Mouse (Mus musculus): ENCODE measurements around the gene Tcirg1. TPM values are rescaled to one million over a fixed set of nuclear protein-coding genes. Genes with fewer than 3 reads are reported as not detected.

Tcirg1 gene
- polyA plus RNA-seq, 1 experiment from 2014 or later, result 18.0 TPM

DNA sequence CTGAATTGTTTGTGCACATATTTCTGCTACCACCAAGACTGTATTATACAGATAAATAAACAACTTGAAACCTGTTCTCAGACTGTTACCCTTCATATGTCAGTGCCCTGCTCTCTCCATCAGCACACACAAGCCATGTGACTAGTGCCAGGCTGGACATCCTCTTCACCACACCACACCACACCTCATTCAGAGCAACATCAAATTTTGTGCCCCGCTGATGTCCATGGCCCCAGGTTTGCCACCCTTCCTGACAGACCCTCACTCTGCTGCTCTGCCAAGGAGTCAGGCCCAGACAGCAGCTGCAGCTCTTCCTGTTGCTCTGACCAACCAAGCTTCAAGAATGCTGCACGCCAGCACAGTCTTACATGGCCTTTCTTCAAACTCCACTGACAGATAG is 12.6 kb downstream of the Tcirg1 start:
- Histone ChIP-seq H3K36me3 (peaks cover 95% of the 10 kb centered on the region), H3K4me2 (no peak overlapping the region), H3K27me3 (no peaks in the 10 kb centered on the region), H3K9me3 (replicated peaks) (no peaks in the 10 kb centered on the region), H3K4me1 (replicated peaks) (peaks cover 16% of the 10 kb centered on the region), H3K4me3 (replicated peaks) (no peak overlapping the region), H3K27ac (no peak overlapping the region), H3K9ac (no peak overlapping the region)
- no peak for DNase-seq
- ATAC-seq (ENCODE audit: low read depth), result no peak
- 76% methylated on average over 2 of the region's 2 CpGs for WGBS (ENCODE audit: insufficient replicate concordance)

DNA sequence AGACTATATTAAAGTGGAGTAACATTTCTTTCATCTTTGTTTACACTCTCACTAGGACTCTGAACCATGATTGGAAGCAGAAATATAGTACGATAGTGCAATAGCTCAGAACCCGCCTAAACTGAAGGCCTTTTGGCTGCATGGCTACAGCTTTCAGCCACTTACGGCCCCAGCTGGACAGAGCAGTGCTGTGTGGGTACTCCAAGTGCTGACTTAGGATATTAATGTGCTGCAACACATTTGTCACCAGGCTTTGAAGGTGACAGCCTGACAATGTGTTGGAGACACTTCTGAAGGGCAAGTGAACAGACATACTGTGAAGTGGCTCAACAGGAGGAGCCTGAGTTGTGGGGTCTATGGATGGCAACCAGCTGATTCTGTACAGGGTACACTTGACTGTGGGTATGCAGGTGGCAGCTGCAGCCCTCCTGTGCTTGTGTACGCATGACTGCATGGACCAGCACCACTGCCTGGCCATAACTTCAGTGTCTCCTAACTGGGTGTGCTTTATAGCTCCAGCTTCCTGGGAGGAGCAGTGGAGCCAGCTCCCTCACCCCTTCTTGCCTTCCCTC is 13.3 kb downstream of the Tcirg1 start:
- H3K4me3 ChIP-seq (replicated peaks), result no peak overlapping the region
- no peak overlapping the region for H3K9ac ChIP-seq
- no peak overlapping the region for H3K27ac ChIP-seq
- no peaks in the 10 kb centered on the region for H3K9me3 ChIP-seq (replicated peaks)
- peaks cover 95% of the 10 kb centered on the region for H3K36me3 ChIP-seq
- DNase-seq, result no peak
- H3K4me2 ChIP-seq, result no peak overlapping the region
- H3K27me3 ChIP-seq, result no peaks in the 10 kb centered on the region
- WGBS (ENCODE audit: insufficient replicate concordance), result 77% methylated on average over 4 of the region's 4 CpGs
- H3K4me1 ChIP-seq (replicated peaks), result peaks cover 16% of the 10 kb centered on the region
- ATAC-seq (ENCODE audit: low read depth), result no peak

DNA sequence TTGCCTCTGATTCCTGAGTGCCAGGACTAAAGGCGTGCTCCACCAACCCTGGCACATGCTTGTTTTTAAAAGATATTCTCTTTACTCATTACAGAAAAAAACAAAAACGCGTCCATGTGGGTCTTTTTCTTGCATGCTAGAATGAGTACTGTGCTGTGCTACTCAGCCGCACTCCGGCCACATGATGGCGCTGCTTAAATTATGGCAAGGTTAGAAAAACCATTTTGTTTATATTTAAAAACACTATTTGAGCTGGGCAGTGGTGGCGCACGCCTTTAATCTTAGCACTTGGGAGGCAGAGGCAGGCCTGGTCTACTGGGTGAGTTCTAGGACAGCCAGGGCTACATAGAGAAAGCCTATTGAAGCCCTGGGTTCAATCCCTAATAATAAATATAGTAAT is 16.8 kb downstream of the Tcirg1 start:
- Histone ChIP-seq H3K9ac (no peak overlapping the region), H3K4me3 (replicated peaks) (no peak overlapping the region), H3K9me3 (replicated peaks) (no peaks in the 10 kb centered on the region), H3K36me3 (peaks cover 85% of the 10 kb centered on the region), H3K27me3 (no peaks in the 10 kb centered on the region), H3K27ac (no peak overlapping the region), H3K4me1 (replicated peaks) (0 out of 2 replicates have a peak, but pooled peaks cover 10% of the 10 kb centered on the region), H3K4me2 (no peak overlapping the region)
- DNase-seq (no peak), ATAC-seq (ENCODE audit: low read depth) (no peak)
- 73% methylated on average over 8 of the region's 8 CpGs for WGBS (ENCODE audit: insufficient replicate concordance)

DNA sequence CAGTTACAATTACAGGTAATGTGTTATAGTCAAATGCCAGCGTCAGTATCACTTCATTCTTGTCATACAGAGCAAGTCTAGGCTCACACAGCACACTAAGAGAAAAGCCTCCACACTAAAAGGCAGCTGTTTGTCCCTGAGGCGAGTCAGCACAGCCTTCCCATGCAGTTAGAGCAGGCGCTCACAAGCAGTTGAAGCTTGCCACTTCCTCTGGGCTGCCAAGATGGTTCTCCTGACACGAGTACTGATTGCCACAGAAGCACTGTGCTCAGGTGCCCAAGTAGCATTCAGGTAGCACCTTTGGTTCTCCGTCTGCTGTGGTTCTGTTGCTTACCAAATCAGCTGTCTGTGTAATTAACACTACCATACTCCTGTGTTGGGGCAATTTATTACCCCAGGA is 17.8 kb downstream of the Tcirg1 start:
- no peak overlapping the region for H3K4me3 ChIP-seq (replicated peaks)
- no peaks in the 10 kb centered on the region for H3K27me3 ChIP-seq
- H3K9me3 ChIP-seq (replicated peaks), result no peaks in the 10 kb centered on the region
- peaks cover 80% of the 10 kb centered on the region for H3K36me3 ChIP-seq
- 0 out of 2 replicates have a peak, but pooled peaks cover 3% of the 10 kb centered on the region for H3K4me1 ChIP-seq (replicated peaks)
- no peak overlapping the region for H3K4me2 ChIP-seq
- H3K9ac ChIP-seq, result no peak overlapping the region
- DNase-seq, result no peak
- no peak overlapping the region for H3K27ac ChIP-seq
- 75% methylated on average over 5 of the region's 5 CpGs for WGBS (ENCODE audit: insufficient replicate concordance)
- ATAC-seq (ENCODE audit: low read depth), result no peak

DNA sequence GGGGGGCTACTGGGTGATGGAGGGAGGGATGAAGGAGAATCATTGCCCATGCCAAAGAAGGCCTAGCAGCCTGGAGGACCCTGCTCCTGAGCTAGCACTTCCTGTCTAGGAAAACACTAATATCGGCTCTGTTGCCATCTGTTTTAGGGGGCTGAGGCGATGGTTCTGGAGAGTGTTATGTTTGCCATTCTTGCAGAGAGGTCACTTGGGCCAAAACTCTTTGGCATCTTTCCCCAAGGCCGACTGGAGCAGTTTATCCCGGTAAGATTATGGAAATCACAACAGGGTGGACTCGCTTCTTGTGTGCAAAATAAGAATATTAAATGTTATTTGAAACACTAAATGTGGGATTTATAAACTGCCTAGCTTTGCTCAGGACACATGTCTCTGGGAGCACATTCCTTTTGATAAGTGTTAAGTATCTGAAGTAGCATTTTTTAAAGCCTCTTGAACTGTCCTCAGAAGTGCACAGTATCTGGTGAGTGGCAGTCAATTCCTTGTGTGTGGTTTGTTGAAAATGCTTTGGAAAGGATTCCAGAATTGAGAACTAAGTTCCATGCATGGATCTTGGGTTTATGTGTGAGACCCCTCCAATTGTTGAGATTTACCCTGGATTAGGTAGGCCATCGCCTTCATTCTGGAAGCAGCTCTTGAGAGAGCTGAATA is 22.5 kb downstream of the Tcirg1 start:
- Histone ChIP-seq H3K4me2 (no peak overlapping the region), H3K4me1 (replicated peaks) (peaks cover 7% of the 10 kb centered on the region; the same call in 1 of the 2 replicates), H3K36me3 (peaks cover 41% of the 10 kb centered on the region), H3K27ac (no peak overlapping the region), H3K27me3 (no peaks in the 10 kb centered on the region), H3K4me3 (replicated peaks) (no peak overlapping the region), H3K9ac (no peak overlapping the region), H3K9me3 (replicated peaks) (no peaks in the 10 kb centered on the region)
- 65% methylated on average over 6 of the region's 6 CpGs for WGBS (ENCODE audit: insufficient replicate concordance)
- ATAC-seq (ENCODE audit: low read depth) (no peak), DNase-seq (no peak)

DNA sequence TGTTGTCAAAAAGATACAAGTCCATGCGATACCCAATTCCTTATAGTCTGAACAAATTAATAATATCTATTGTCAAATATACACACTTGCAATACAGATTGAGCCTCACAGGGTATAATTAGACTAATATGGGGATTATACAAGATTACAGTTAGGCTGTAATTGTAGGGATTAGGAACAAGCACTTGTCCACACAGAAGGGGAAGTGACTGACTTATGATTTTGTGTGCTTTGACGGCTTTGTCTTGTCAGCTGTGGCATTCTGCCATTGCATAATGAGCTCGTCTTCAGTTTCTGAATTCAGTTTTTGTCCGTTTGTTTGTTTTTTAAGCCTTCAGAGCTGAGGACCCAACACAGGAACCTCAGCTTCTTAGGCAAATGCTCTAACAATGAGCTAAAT is 24.7 kb downstream of the Tcirg1 start:
- no peak for ATAC-seq (ENCODE audit: low read depth)
- Histone ChIP-seq H3K27ac (no peak overlapping the region), H3K9ac (no peak overlapping the region), H3K9me3 (replicated peaks) (no peaks in the 10 kb centered on the region), H3K4me2 (no peak overlapping the region), H3K36me3 (peaks cover 26% of the 10 kb centered on the region; the same call in 1 of the 2 replicates), H3K27me3 (no peaks in the 10 kb centered on the region), H3K4me1 (replicated peaks) (peaks cover 7% of the 10 kb centered on the region; the same call in 1 of the 2 replicates), H3K4me3 (replicated peaks) (no peak overlapping the region)
- WGBS (ENCODE audit: insufficient replicate concordance), result 63% methylated on average over 4 of the region's 4 CpGs
- DNase-seq, result no peak

DNA sequence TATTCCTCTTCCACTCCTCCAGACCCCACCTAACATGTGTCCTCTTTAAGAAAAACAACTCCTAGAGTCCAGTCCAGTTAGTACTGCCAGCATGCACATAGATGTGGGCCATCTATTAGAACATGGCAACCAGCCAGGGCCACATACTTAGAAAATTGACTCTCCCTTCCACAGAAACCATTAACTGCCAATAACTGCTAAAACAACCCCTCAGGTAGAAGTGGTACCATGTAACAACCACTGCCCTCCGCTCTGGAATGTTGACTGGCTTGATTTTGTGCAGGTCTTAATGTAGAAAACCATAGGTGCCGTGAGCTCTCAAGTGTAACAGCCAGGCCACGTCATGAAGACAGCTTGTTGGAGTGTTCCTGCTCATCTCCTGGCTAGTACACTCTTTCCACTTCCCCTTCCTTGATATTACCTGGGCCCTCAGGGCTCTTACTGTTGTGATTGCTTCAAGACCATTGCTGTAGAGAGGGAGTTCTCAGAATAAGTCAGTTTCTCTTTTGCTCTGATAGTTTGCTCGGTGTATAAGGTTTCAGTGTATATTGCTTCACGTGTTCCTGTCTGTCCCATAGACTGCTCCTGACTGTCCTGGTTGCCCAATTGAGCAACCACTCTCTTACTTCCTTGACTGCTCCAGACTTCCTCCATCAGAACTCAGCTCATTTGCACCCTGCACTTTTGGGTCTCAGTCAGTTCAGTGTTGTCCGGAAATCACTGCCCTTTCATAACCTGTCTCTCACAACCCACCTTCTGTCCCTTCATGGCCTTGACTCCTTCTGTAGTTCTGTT is 26.7 kb downstream of the Tcirg1 start:
- no peak overlapping the region for H3K9ac ChIP-seq
- no peaks in the 10 kb centered on the region for H3K9me3 ChIP-seq (replicated peaks)
- peaks cover 11% of the 10 kb centered on the region; the same call in 1 of the 2 replicates for H3K36me3 ChIP-seq
- peaks cover 7% of the 10 kb centered on the region; the same call in 1 of the 2 replicates for H3K4me1 ChIP-seq (replicated peaks)
- H3K4me2 ChIP-seq, result no peak overlapping the region
- H3K27me3 ChIP-seq, result no peaks in the 10 kb centered on the region
- no peak overlapping the region for H3K4me3 ChIP-seq (replicated peaks)
- WGBS (ENCODE audit: insufficient replicate concordance), result 74% methylated on average over 6 of the region's 6 CpGs
- H3K27ac ChIP-seq, result no peak overlapping the region
- no peak for DNase-seq
- ATAC-seq (ENCODE audit: low read depth), result no peak

DNA sequence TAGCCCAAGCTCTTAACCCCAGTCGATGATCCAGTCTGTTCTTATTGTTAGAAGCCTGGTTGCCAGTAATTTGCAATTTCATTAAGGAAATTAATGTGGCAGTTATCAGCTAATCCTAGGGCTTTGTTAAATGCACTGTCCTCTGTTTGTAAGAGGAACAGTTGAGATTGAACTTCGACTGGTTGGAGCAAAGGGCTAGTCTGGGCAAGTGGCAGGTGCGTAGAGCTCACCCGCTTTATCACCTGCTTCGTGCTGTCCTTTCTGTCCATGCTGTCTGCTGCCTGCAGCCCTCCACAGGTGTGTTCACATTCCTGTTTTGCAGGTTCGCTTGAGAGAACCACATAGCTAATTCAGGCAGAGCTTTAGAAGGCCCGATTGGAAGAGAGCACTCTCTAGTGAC is 31.9 kb downstream of the Tcirg1 start:
- no peak overlapping the region for H3K9ac ChIP-seq
- H3K9me3 ChIP-seq (replicated peaks), result no peaks in the 10 kb centered on the region
- WGBS (ENCODE audit: insufficient replicate concordance), result 70% methylated on average over 7 of the region's 7 CpGs
- ATAC-seq (ENCODE audit: low read depth) (no peak), DNase-seq (no peak)
- peaks cover 5% of the 10 kb centered on the region; the same call in 1 of the 2 replicates for H3K36me3 ChIP-seq
- H3K4me1 ChIP-seq (replicated peaks), result no peaks in the 10 kb centered on the region; the same call in 1 of the 2 replicates
- no peak overlapping the region for H3K4me3 ChIP-seq (replicated peaks)
- no peaks in the 10 kb centered on the region for H3K27me3 ChIP-seq
- H3K27ac ChIP-seq, result no peak overlapping the region
- H3K4me2 ChIP-seq, result no peak overlapping the region

DNA sequence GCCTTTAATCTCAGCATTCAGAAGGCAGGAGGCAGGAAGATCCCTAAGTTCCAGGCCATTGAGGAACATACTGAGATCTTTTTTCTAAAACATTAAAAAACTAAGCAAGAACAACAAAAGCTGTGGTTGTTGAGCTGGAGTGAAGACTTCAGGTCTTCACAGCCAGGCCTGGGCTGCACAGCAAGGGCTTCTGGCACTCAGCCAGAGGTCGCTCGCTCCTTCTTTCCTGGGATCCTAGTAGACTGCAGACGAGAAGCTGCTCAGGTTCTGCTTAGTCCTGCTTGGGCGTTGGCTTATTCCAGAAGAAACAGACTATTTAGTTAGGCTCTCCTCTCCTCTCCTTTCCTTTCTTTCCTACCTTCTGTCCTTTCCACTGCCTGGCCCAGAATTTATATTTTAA is 34.6 kb downstream of the Tcirg1 start:
- H3K9ac ChIP-seq, result no peak overlapping the region
- DNase-seq (no peak), ATAC-seq (ENCODE audit: low read depth) (no peak)
- no peaks in the 10 kb centered on the region for H3K9me3 ChIP-seq (replicated peaks)
- H3K27ac ChIP-seq, result no peak overlapping the region
- 70% methylated on average over 4 of the region's 4 CpGs for whole genome bisulfite sequencing (ENCODE audit: insufficient replicate concordance)
- no peak overlapping the region for H3K4me2 ChIP-seq
- H3K4me3 ChIP-seq (replicated peaks), result no peak overlapping the region
- peaks cover 5% of the 10 kb centered on the region; the same call in 1 of the 2 replicates for H3K36me3 ChIP-seq
- no peaks in the 10 kb centered on the region for H3K4me1 ChIP-seq (replicated peaks)
- no peaks in the 10 kb centered on the region for H3K27me3 ChIP-seq

DNA sequence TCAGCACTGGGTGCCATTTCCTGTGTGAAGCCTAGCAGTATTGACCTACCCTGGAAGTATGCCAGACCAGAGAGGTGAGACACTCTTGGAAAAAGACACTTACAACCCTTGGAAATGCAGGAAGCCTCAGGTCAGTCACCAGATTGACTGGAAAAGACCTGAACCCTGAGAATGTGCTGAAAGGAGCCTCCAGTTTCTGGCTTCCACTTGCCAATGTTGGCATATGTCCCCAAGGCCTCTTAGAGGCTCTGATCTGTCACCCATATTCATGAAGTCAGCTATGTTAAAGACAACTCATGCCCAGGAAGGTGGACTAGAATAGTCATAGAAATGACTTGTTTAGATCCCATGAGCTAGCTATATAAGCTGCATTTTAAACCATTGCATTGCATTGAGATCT is 35.5 kb downstream of the Tcirg1 start:
- Histone ChIP-seq H3K36me3 (peaks cover 5% of the 10 kb centered on the region; the same call in 1 of the 2 replicates), H3K4me1 (replicated peaks) (no peaks in the 10 kb centered on the region), H3K27me3 (no peaks in the 10 kb centered on the region), H3K9ac (no peak overlapping the region), H3K4me3 (replicated peaks) (no peak overlapping the region), H3K9me3 (replicated peaks) (no peaks in the 10 kb centered on the region), H3K4me2 (no peak overlapping the region), H3K27ac (no peak overlapping the region)
- DNase-seq, result no peak
- no peak for ATAC-seq (ENCODE audit: low read depth)

DNA sequence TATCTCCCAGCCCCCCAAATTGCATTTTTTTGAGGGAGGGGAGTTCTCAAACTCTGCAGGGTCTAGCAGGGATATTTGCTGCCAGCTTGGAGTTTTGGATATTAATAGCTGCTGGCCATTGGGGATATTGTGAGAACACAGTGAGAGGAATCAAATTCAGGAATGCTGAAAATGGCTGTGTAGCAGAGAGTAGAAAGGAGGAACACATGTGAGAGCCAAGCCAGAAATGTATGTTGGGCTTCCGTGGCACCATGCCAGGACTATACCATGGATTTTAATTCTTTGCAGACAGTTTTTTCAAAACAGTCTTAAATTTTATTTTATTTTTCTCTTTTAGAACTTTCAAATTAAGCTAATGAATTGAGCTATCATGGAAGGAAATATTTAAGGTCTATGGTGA is 38.6 kb downstream of the Tcirg1 start:
- DNase-seq (no peak), ATAC-seq (ENCODE audit: low read depth) (no peak)
- Histone ChIP-seq H3K4me2 (no peak overlapping the region), H3K36me3 (peaks cover 23% of the 10 kb centered on the region), H3K4me1 (replicated peaks) (no peaks in the 10 kb centered on the region), H3K27ac (no peak overlapping the region), H3K9ac (no peak overlapping the region), H3K27me3 (no peaks in the 10 kb centered on the region), H3K9me3 (replicated peaks) (no peaks in the 10 kb centered on the region), H3K4me3 (replicated peaks) (no peak overlapping the region)
- 87% methylated on average over 1 of the region's 1 CpGs for WGBS (ENCODE audit: insufficient replicate concordance)

Measured in liver, embryonic 13.5 days (tissue).